Mouse (Mus musculus) limb, embryonic 14.5 days (tissue): Measurements from ENCODE around the gene Trim33. TPM values are rescaled to one million over a fixed set of nuclear protein-coding genes. Genes with fewer than 3 reads are reported as not detected.
A peak's percentile ranks its signal among the peaks of the same experiment; 100 is the strongest.

ENCODE experiments used
- ATAC-seq: fragments of 200-750 bp; cut with Nextera tagmentation; 2 replicates; pipeline ENCODE4 v1.8.0; 2017; ENCODE audit warnings: low read depth, moderate number of reproducible peaks, moderate TSS enrichment; ENCODE audit not compliant: low FRiP score
- DNase-seq: peaks from one replicate; pipeline ENCODE4 v3.0.0-alpha.2; 2015; ENCODE audit warnings: low spot score
- H3K27ac ChIP-seq: fragments of 300-500 bp; sonication (generic); replicated peaks from 2 replicates; pipeline ENCODE4 v1.5.1; 2014; ENCODE audit warnings: low read depth, mild to moderate bottlenecking, low read length, moderate library complexity, mixed read lengths
- H3K27me3 ChIP-seq: fragments of 300-500 bp; sonication (generic); 2 replicates; pipeline ENCODE4 v1.6.1; 2014; ENCODE audit warnings: low read length, mixed read lengths; ENCODE audit not compliant: control insufficient read depth, insufficient read depth
- H3K36me3 ChIP-seq: fragments of 300-500 bp; sonication (generic); 2 replicates; pipeline ENCODE4 v1.6.1; 2014; ENCODE audit warnings: mild to moderate bottlenecking, low read length, moderate library complexity, mixed read lengths; ENCODE audit not compliant: control insufficient read depth, insufficient read depth
- H3K4me1 ChIP-seq: fragments of 300-500 bp; sonication (generic); 2 replicates; pipeline ENCODE4 v1.6.1; 2014; ENCODE audit warnings: antibody characterized with exemption, low read length, mixed read lengths; ENCODE audit not compliant: control insufficient read depth, insufficient read depth
- H3K4me2 ChIP-seq: fragments of 300-500 bp; sonication (generic); replicated peaks from 2 replicates; pipeline ENCODE4 v1.6.1; 2014; ENCODE audit warnings: low read depth, mild to moderate bottlenecking, low read length, moderate library complexity; ENCODE audit not compliant: severe bottlenecking
- H3K4me3 ChIP-seq: fragments of 300-500 bp; sonication (generic); replicated peaks from 2 replicates; pipeline ENCODE4 v1.5.1; 2014; ENCODE audit warnings: low read length
- H3K9ac ChIP-seq: fragments of 300-500 bp; sonication (generic); 2 replicates; pipeline ENCODE4 v1.6.1; 2014; ENCODE audit warnings: mild to moderate bottlenecking, low read depth, low read length, moderate library complexity; ENCODE audit not compliant: severe bottlenecking
- H3K9me3 ChIP-seq: fragments of 300-500 bp; sonication (generic); 2 replicates; pipeline ENCODE4 v1.6.1; 2016; ENCODE audit warnings: low read length; ENCODE audit not compliant: control insufficient read depth
- POLR2A ChIP-seq: fragments of 200-500 bp; IDR thresholded peaks from 2 replicates; pipeline ENCODE4 v1.8.0; 2012; ENCODE audit warnings: inconsistent platforms, mild to moderate bottlenecking, moderate library complexity, borderline replicate concordance; ENCODE audit not compliant: insufficient read depth, insufficient read length; ENCODE audit errors: extremely low read depth
- WGBS: fragments of 180-500 bp; shearing (Covaris S2); extraction: QIAGEN DNeasy Blood & Tissue Kit; methylation state at CpG from one replicate; pipeline ENCODE4 v1.1.7; 2014; 5-methylcytosine and 5-hydroxymethylcytosine counted together
- polyA plus RNA-seq, 2 experiments: library from polyadenylated mRNA; depleted of rRNA in 1 of 2; stranded (reverse) in 1 of 2; unstranded in 1 of 2; fragments of >200 nt; fragmentation: Nextera tagmentation in 1 of 2; extraction: Ambion mirVana in 1 of 2; gene quantifications; 2 replicates each; pipeline versions ENCODE4 v1.2.1 to v1.2.3; 2012 to 2014

The Trim33 gene
- polyA plus RNA-seq, 2 experiments = 20.3 to 21.3 TPM

GRCm38 (mm10) chr3:103364182-103364945 is 85.3 kb downstream of the Trim33 start:
- Histone ChIP-seq H3K9ac (no peak overlapping the region), H3K9me3 (no peaks in the 10 kb centered on the region), H3K27ac (no peak overlapping the region), H3K4me1 (peaks cover 11% of the 10 kb centered on the region; the same call in 1 of the 2 replicates), H3K27me3 (no peaks in the 10 kb centered on the region), H3K4me2 (no peak overlapping the region), H3K36me3 (0 out of 2 replicates have a peak, but pooled peaks cover 2% of the 10 kb centered on the region), H3K4me3 (no peak overlapping the region)
- no peak for TF ChIP-seq POLR2A
- ATAC-seq (no peak), DNase-seq (no peak)
- 82% methylated on average over 11 of the region's 11 CpGs for WGBS

GRCm38 (mm10) chr3:103367176-103367970 is 88.3 kb downstream of the Trim33 start:
- no peak overlapping the region for H3K4me3 ChIP-seq
- no peaks in the 10 kb centered on the region for H3K36me3 ChIP-seq
- TF ChIP-seq POLR2A = no peak
- H3K9me3 ChIP-seq = no peaks in the 10 kb centered on the region
- DNase-seq = no peak
- 0 out of 2 replicates have a peak, but pooled peaks have one; percentile 15 for ATAC-seq
- no peaks in the 10 kb centered on the region for H3K27me3 ChIP-seq
- no peak overlapping the region for H3K9ac ChIP-seq
- H3K27ac ChIP-seq = no peak overlapping the region
- WGBS = 58% methylated on average over 11 of the region's 11 CpGs
- H3K4me2 ChIP-seq = no peak overlapping the region
- H3K4me1 ChIP-seq = peaks cover 11% of the 10 kb centered on the region; the same call in 1 of the 2 replicates

- no peak overlapping the region for H3K4me2 ChIP-seq
- no peaks in the 10 kb centered on the region for H3K9me3 ChIP-seq
- WGBS = 96% methylated on average over 3 of the region's 3 CpGs
- H3K36me3 ChIP-seq = no peaks in the 10 kb centered on the region
- H3K4me1 ChIP-seq = peaks cover 11% of the 10 kb centered on the region; the same call in 1 of the 2 replicates
- H3K9ac ChIP-seq = no peak overlapping the region
- no peak overlapping the region for H3K27ac ChIP-seq
- no peaks in the 10 kb centered on the region for H3K27me3 ChIP-seq
- no peak for TF ChIP-seq POLR2A
- no peak overlapping the region for H3K4me3 ChIP-seq
- ATAC-seq (no peak), DNase-seq (no peak)
Measured at GRCm38 (mm10) chr3:103368731-103369130, 89.6 kb downstream of the Trim33 start.

- H3K4me3 ChIP-seq = no peak overlapping the region
Measured at GRCm38 (mm10) chr3:103374028-103374427, 94.9 kb downstream of the Trim33 start.

GRCm38 (mm10) chr3:103375181-103375855 is 96.2 kb downstream of the Trim33 start:
- TF ChIP-seq POLR2A = no peak
- WGBS = 23% methylated on average over 14 of the region's 14 CpGs
- Histone ChIP-seq H3K4me3 (no peak overlapping the region), H3K27ac (no peak overlapping the region), H3K9ac (no peak overlapping the region), H3K4me2 (no peak overlapping the region), H3K27me3 (no peaks in the 10 kb centered on the region), H3K36me3 (no peaks in the 10 kb centered on the region), H3K9me3 (no peaks in the 10 kb centered on the region), H3K4me1 (no peaks in the 10 kb centered on the region)
- DNase-seq = no peak
- no peak for ATAC-seq

More at GRCm38 (mm10) chr3:103374028-103374427, 94.9 kb downstream of the Trim33 start:
- H3K9ac ChIP-seq = no peak overlapping the region
- no peaks in the 10 kb centered on the region for H3K27me3 ChIP-seq
- H3K9me3 ChIP-seq = no peaks in the 10 kb centered on the region
- ATAC-seq (no peak), DNase-seq (no peak)
- no peak overlapping the region for H3K27ac ChIP-seq
- WGBS = 37% methylated on average over 8 of the region's 8 CpGs
- H3K36me3 ChIP-seq = no peaks in the 10 kb centered on the region
- H3K4me1 ChIP-seq = no peaks in the 10 kb centered on the region
- TF ChIP-seq POLR2A = no peak
- H3K4me2 ChIP-seq = no peak overlapping the region
